Mouse (Mus musculus) cerebellum, postnatal 25 days (tissue): Measurements from ENCODE around the gene Grin2b.
A peak's percentile ranks its signal among the peaks of the same experiment; 100 is the strongest.
"Not testable (repeated sequence)": the region's sequence is repeated elsewhere in the genome, so short reads cannot be mapped to it uniquely, and the experiment has no call there.

ENCODE experiments used
- DNase-seq, 2 experiments: peaks; one replicate each; pipeline ENCODE4 v3.0.0; 2021; ENCODE audit warnings: mixed read lengths in 2 of 2

Grin2b gene

DNA sequence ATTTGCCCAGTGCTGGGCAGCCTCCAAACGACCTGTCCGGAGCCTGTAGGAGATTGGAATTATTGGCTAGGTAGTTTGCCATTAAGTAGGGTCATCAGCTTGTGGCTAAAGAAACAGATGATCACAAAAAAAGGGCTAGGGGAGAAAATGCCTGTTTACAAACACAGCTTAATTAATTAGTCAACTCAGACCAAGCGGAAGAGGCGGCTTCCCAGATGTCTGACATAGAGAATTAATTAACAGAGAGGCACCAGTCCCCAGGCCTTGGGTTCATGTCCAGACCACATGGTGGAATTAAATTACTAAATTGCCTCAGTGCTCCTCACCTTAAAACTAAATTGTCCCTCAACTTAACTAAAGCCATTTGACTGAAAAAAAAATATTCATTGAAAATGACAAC lies 376.4 kb downstream of the Grin2b start:
- no peak for DNase-seq

DNA sequence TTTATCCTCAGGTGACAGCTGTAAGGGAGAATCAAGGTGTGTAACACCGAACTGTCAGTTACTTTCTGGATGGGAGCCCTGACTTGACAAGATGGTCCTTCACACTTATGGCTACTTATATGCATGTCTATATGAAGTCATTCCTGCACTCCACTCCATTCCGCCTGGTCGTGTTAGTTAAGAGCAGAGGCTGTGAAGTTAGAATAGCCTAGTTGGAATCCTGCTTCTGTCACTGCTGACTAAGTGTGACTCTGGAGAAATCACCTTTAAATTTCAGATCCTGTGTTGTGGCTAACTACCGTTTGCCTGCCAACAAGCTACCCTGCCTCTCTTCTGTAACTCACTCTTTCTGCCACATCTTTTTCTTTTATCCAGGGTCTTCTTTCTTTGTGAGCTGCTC lies 381.9 kb downstream of the Grin2b start:
- no peak for DNase-seq

DNA sequence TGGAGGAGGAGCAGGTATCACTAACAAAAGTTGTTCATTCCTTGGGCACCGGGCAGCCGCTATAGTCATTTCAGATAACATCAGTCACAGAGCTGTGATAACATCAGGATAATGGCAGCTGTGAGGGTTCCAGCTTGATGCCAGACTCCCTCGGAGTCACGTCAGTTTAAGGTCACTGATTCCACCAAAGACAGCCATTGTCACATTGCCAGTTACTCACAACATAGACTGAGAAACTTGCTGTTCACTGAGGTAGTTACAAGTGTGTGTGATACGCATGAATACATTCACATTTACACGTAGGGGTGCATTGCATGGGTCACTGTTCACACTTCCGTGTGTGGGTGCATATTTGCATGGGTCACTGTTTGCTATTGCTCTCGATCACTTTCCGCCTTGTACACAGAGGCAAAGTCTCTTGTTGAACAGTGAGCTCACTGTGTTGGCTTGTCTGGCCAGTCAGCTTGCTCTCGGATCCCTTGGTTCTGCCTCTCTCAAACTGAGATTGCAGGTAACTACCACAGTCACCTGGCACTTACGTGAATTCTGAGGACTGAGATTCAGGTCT lies 383.6 kb downstream of the Grin2b start:
- DNase-seq: no peak

DNA sequence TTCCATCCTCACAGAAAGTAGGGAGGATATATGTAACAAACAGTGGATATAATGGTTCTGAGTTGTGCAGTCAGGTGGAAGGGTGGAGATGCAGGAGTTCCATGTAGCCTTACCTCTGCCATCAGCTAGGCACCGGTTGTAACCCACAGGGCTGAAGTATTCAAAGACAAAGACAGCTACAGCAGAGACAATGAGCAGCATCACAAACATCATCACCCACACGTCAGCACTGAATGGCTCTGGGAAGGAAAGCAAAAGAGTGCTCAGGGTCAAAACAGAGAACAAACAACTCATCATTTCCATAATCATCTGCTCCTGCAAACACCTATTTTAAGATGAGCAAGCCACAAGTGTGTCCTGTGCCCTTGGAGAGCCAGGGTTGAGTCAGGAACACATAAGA lies 398.6 kb downstream of the Grin2b start:
- DNase-seq: no peak

DNA sequence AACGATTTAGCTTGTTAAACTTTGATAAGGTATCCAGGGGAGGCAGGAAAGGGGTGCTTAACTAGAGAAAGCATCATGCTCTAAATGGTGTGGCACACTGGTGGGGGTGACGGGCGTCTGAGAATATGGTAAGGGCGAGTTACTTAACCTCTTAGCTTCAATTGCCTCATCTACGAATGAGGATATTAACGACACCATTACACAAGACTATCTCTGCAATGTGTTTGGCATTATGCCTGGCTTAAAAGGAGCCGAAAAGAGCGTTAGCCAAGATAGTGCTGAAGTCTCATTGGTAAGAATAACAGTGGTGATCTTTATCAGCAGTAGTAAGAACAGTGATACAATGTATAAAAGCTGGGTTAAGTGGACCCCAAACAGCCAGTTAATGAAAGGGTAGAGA lies 405.7 kb downstream of the Grin2b start:
- DNase-seq: no peak

DNA sequence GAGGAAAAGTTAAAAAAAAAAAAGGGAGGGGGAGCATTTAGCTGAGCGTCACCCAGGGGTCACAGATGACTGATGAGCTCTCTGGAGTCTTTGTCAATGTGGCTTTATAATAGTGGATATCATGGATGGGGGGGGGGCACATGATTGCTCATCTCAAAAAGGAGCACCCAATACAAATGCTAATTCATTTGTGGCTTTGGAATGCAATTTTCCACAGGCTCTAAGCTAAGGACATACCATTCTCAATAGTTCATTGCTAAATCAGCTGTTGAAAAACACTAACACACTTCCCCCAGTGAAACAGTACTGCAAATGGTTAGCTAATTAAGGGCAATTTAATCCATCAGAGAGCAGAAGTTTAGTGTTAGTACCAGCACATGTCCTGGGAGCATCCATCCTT lies 414.6 kb downstream of the Grin2b start:
- DNase-seq: no peak

DNA sequence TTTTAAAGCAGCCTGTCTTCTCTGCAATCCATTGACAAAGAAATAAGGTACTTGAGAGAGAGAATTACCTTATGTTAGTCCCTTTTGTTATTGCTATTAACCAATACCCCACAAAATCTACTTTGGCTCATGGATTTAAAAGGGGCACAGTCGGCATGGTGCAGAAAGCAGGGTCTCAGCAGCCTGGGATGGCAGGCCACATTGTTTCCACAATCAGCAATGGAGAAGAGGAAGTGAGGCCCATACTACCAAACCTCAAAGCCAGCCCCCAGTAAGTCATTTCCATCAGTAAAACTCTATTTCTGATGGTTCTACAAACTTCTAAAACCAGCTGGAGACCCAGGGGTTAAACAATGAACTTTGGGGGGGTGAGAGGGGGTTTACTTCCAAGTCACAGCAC lies 417.2 kb downstream of the Grin2b start:
- DNase-seq: no peak

DNA sequence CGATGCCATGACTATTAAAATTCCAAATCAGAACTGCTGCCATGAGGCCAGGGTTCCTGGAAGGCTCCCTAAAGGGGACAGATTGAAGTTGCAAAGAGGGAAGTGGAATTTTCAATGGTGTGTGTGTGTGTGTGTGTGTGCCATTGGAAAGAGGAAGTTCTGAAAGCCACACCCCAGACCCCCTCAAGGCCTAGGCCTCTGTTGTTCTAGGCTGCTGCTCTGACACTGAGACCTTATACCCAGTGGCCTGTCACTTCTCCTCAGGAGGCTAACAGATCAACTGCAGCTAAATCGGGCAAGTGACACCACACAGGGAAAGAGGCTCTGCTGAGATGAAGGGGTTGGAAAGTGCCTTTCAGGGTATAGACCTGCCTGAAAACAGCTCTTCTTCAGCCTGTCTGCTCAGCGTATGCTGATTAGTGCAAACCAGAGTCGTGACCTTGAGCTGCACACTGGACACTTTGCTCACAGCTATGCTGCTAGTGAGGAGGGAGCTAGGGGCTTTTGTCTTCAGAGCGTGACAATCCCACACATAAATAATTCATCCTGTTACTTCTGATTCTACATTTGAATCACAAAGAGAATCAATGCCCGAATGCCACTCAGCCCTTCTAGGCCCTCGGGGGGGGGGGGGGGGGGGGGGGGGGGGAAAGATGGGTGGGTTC lies 424.8 kb downstream of the Grin2b start:
- no peak for DNase-seq

DNA sequence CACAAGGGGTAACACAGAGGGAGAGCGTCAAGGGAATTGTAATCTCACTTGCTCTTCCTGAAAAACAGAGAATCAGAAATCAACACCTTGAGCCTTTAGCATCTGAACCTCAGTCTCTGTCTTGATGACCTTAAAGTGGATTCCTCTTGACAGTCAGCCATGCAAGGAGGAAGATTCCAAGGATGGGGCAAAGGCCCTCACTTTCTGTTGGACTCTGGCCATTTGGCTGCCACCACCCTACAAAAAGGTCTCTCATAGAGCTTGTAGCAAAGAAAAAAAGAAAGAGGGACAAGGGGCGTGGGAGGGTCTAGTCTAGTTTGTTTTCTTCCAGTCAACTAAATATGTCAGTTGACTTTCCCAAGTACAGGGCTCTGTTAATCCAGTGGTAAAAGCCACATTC lies 427.7 kb downstream of the Grin2b start:
- DNase-seq: no peak

DNA sequence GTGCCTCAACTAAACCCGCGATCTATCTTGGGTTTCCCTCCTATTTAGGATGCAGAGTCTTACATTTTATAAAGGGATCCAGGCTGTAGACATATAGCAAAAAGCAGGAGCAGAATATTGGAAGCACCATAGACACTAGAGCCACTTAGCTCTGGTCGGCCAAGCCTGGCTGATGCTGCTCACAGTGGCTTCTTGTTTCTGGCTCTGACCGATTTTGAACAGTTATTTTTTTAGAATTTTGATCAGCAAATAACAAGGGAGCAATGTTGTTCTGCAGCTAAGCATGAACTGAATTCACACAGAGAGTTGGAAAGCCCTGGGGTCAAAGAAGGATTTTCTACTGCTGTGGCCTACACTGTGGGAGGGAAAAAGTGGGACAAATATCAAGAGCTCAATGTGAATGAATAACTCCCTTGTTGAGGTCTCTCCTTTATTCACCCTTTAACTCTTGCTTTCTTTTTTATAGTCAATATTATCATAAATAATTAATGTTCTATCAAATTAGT lies 439.0 kb downstream of the Grin2b start:
- no peak for DNase-seq

DNA sequence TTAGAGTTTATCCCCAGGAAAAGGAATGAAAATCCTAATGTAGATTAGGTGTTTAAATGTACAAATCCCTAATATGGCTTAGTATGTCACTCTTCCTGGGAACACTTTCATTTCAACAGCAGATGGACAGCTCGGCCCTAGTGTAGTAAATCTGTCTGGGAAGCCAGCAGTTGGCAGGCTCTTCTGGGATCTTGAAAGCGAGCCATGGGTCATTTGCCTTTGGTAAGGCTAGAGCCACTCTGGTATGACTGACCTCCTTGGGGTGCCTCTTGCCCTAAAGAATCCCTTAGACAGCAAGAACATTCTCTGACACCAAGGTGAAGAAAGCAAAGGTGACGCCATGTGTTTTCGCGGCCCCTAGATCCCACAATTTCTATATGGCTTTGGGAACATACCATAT lies 446.2 kb downstream of the Grin2b start:
- peak; percentile 73 to 81 for DNase-seq

DNA sequence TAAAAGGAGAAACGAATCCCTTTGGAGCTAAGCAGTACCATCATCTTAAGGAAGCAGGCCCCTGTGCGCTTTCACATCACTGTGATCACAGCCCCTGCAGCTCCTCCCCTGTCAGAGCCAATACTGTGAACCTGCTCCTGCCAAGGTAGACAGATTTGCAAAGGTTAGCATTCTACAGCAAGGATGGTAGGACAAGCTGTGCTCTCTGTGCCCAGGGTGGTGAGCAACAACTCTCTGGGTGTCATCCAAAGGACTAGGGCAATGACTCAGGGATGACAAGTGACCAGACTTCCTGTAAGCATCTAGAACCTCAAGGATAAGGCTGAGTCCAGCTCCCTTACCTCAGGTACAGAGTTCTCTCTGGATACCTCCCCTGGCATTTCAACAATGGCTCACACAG lies 451.6 kb downstream of the Grin2b start:
- peak; percentile 20 to 38 for DNase-seq

DNA sequence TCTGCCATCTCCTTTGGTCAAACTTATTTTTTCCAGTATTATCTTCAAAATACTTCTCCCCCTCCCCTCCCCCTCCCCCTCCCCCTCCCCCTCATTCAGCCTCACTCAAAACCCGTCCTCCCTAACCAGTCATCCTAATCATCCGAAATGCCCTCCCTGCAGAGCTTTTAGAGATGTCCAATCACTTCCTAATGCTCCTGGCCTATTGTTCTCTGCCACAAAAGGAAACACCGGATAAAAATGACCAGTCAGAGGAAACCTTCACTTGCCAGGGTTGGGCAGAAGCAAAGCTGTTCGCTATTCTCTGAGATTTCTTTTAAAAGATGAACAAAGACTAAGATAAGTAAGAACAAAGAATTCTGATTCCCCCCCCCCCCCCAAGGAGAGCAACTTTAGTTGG lies 458.4 kb downstream of the Grin2b start:
- no peak for DNase-seq

DNA sequence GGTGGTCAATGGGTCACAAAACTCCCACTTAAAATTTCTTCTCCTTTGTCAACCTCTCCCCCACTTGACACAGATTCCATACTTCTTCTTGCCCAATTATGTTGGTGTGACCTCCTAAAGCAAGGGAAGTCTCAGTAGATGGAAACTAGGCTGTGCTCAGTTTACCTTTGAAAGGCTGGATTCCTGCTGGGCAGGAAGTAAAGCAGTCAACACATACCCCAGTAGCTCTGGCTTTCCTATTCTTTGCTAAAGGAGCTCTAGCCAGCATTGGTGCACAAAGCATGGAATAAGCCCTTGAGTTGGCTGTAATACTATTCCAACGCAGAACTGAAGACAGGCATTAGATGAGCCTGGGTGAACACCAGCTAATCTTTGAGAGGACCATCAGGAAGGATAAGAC lies 459.1 kb downstream of the Grin2b start:
- no peak for DNase-seq

DNA sequence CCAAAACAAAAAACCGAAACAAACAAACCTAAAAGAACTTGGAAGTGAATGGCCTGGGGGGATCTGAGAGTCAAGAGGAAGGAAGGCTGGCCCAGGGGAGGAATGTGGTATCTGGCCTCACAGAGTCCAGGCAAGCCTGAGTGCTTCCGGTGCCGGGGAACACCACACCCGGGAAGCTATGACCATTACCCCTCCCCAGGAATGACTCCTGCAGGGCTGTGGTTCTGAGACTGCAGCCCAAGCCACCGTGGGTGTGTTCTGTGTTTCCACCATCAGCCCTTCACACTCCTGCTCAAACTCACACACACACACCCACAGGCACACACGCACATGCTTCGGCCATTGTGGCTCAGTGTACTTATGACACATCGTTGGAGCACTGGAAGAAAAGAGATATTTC lies 459.6 kb downstream of the Grin2b start:
- DNase-seq: no peak

DNA sequence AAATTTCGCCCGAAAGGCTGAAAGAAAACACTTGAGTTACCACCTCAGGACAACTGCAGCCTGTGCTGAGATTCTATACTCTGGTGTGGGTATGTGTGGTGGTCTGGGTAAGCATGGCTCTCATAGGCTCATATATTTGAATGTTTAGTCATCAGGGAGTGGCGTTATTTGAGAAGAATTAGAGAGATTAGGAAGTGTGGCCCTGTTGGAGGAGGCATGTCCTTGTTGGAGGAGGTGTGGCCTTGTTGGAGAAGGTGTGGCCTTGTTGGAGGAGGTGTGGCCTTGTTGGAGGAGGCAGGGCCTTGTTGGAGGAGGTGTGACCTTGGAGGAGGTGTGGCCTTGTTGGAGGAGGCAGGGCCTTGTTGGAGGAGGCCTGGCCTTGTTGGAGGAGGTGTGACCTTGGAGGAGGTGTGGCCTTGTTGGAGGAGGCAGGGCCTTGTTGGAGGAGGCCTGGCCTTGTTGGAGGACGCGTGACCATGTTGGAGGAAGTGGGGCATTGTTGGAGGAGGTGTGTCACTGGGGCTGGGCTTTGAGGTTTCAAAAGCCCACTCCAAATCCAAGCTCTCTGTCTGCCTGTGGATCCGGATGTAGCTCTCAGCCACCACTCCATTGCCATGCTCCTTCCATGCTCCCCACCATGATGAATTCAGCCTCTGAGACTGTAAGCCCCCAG lies 466.3 kb downstream of the Grin2b start:
- DNase-seq: not testable (repeated sequence)

DNA sequence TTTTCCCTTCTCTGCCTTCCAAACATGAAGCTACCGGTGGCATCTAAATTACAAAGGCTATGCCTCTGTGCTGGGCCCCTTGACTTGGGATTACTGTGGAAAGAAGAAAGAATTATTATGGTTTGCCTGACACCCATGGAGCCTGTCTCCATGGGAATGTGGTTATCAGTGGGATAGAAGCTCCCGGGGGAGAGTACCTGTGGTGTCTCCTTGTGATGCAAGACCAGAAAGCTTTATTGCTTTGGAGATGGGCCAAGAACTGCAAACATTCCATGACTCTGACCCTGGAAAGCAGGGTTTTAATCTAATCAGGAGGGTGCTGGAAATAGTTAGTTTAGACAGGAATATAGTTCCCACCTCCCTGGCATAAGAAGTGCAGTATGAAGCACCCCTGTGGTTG lies 469.7 kb downstream of the Grin2b start:
- no peak for DNase-seq

DNA sequence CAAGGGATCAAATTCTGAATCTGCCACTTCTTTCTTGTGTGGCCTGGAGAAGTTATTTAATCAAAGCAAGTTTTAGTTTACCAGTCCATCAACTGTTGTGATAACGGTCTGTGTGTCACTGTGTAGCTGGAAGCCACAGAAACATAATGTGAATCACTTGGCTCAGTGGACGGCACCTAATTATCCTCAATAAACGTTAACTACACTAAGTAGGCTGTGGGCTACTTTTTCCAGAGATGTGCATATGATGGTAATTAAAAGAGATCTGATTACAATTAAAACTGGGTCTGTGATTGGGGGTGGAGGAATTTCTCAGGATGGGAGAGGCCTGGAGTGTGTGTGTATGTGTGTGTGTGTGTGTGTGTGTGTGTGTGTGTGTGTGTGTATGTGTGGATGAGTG lies 471.9 kb downstream of the Grin2b start:
- no peak for DNase-seq

DNA sequence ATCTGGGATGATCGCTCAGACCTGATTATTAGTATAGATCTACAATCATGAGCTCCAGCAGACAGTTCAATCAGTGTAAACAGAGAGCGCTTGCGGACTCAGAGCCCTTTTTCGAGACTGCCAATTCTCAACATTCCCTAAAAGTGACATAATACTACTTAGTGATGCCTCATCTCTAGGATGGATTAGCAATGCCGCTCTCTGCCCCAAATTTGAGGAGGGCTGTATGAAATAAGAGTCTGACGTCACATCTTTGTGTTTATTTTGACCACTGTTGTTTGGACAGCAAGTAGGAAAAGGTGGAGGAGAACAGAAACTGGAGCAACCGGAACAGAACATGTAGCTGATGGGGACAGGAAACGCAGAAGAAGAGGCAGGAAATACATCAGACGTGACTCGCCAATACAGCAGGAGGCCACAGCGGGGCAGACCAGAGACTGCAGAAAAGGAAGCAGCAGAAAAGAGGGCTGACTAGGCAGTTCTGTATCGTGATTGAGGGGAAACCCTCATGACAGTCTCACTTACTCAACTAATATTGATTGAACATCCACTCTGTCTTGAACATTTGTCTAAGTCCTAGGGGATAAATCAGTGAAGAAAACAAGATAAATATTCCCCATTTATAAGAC lies 472.5 kb downstream of the Grin2b start:
- no peak for DNase-seq

DNA sequence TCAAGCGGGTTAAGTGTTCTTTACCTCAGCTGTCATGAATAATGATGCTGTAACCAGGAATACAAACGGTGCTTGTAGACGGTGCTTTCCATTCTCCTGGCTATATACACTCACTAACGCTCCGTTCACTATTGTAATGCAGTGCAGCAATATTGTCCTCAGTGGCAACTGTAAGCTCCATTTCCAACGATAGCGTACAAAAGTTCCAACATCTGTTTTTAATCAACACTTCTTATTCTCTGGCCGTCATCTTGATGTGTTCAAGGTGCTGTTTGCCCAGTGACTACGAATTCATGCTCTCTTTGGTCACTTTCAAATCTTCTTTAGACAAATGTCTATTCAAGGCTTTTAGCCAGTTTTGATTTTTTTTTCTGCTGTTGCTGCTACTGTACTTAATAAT lies 480.8 kb downstream of the Grin2b start:
- no peak for DNase-seq

DNA sequence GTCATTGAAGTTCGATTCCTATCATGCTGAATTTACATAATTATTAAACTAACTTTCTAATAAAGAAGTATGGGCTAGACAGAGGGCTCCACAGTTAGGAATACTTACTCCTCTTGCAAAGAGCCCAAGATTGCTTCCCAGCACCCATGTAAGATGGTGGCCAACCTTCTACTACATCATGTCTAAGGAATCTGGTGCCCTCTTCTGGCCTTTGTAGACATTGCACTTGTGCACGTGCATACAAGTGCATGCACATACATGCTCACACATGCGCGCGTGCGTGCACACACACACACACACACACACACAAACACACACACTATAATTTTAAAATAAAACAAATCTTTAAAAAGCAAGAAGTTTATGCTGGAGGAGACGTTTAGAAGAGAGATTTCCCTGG lies 481.8 kb downstream of the Grin2b start:
- DNase-seq: no peak

DNA sequence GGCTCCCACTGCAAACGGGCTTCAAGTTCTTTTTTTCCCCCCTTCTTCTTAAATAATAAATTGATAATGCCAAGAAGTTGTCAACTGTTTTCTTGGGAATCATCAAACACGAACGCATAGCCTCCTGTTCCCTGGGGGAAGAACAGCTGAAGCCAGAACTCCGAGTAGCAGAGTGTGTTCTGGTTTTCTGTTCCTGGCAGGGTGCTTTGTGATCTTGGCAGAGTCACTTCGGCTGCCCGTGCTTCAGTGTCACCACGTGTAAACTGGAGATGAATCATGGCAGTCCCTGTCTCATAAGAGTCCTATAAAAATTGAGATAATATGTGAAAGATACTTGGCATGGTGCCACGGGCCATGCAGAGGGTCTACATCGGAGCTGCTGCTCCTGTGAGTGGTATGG lies 485.4 kb downstream of the Grin2b start:
- peak; percentile 13 to 35 for DNase-seq

DNA sequence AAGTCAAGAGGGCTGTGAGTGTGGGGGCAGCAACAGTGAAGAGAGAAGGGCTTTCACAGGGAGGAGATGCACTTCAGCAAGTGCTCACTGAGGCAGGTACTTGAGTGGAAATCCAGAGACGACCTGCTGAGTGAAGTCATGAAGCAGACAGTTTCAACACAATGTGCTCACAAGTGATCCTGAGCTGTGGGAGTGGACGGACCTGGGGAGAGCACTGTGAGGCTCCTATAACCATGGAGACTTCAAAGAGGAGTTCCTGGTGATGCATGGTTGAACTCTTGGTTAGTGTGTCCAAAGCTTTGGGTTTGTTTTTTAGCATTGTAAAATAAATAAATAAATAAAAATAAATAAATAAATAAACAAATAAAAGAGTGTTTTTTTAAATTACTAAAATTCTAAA lies 489.1 kb downstream of the Grin2b start:
- no peak for DNase-seq

DNA sequence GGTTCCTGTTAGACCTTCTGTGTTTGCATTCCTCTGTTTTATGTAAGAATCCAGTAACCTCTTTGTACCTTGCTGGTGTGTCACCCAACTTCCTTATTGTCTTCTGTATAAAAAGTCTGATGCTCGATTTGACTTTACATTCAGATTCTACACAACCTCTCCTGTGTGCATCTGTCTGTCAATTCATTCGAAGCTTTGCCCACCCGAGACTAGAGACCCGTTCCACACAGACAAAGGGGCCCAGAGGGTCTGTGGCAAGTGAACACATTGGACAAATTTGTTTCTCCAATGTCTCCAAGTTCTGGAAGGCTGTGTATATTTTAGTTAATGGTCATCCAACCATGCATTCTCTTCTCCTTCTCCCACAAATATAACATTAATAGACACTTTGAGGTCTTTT lies 491.9 kb downstream of the Grin2b start:
- not testable (repeated sequence) for DNase-seq
